Mouse (Mus musculus) liver, adult 2 months (tissue): Measurements from ENCODE around the gene Zfp217. TPM values are rescaled to one million over a fixed set of nuclear protein-coding genes. Genes with fewer than 3 reads are reported as not detected.
A peak's percentile ranks its signal among the peaks of the same experiment; 100 is the strongest.

Experiments used
- DNase-seq: peaks from one replicate; pipeline ENCODE4 v3.0.0-alpha.2; 2011; ENCODE audit warnings: low read depth, low spot score; ENCODE audit errors: extremely low read depth
- H3K27ac ChIP-seq: fragments of 200-500 bp; replicated peaks from 2 replicates; pipeline ENCODE4 v1.5.1; 2012; ENCODE audit warnings: low read depth, mild to moderate bottlenecking, control low read depth, inconsistent platforms, low read length; ENCODE audit not compliant: insufficient read depth
- H3K27me3 ChIP-seq: fragments of 200-500 bp; 2 replicates; pipeline ENCODE4 v1.6.1; 2012; ENCODE audit warnings: mild to moderate bottlenecking, moderate library complexity, low read length, inconsistent platforms; ENCODE audit not compliant: control insufficient read depth, insufficient read depth
- H3K36me3 ChIP-seq: fragments of 200-500 bp; 2 replicates; pipeline ENCODE4 v1.6.1; 2012; ENCODE audit warnings: low read length, inconsistent platforms; ENCODE audit not compliant: control insufficient read depth, insufficient read depth
- H3K4me1 ChIP-seq: fragments of 200-500 bp; 2 replicates; pipeline ENCODE4 v1.6.1; 2011; ENCODE audit warnings: low read length; ENCODE audit not compliant: control insufficient read depth, insufficient read depth
- H3K4me3 ChIP-seq: fragments of 200-500 bp; 2 replicates; pipeline ENCODE4 v1.5.1; 2011; ENCODE audit warnings: low read depth, mild to moderate bottlenecking, control low read depth, low read length, moderate library complexity; ENCODE audit not compliant: insufficient read depth
- H3K79me2 ChIP-seq: fragments of 200-500 bp; 2 replicates; pipeline ENCODE4 v1.6.1; 2012; ENCODE audit warnings: inconsistent platforms, mild to moderate bottlenecking, low read length, moderate library complexity; ENCODE audit not compliant: control insufficient read depth, insufficient read depth
- H3K9ac ChIP-seq: fragments of 200-500 bp; 2 replicates; pipeline ENCODE4 v1.6.1; 2012; ENCODE audit warnings: low read depth, mild to moderate bottlenecking, control low read depth, inconsistent platforms, low read length
- CTCF ChIP-seq: fragments of 200-500 bp; IDR thresholded peaks from 2 replicates; pipeline ENCODE4 v1.5.1; 2011; ENCODE audit warnings: low read depth, low read length, control low read depth
- POLR2A ChIP-seq: fragments of 200-500 bp; IDR thresholded peaks from 2 replicates; pipeline ENCODE4 v1.6.1; 2011; ENCODE audit warnings: low read length, control low read depth; ENCODE audit not compliant: insufficient read depth; ENCODE audit errors: extremely low read depth
- WGBS: fragments of 180-500 bp; shearing (Covaris S2); methylation state at CpG from one replicate; pipeline ENCODE4 v1.1.7; 2018; 5-methylcytosine and 5-hydroxymethylcytosine counted together
- polyA plus RNA-seq: library from polyadenylated mRNA; depleted of rRNA; stranded (reverse); fragments of >200 nt; gene quantifications from 2 replicates; pipeline ENCODE4 v1.2.3, GENCODE M21; 2012
- total RNA-seq: library from RNA; depleted of rRNA; stranded (reverse); fragments of >200 nt; gene quantifications from 2 replicates; pipeline ENCODE4 v1.2.3, GENCODE M21; 2014

Zfp217 gene
- total and polyA plus RNA-seq, 2 experiments, result 2.9 to 4.2 TPM

- 43% methylated on average over 11 of the region's 11 CpGs for WGBS
- Histone ChIP-seq H3K4me3 (no peak overlapping the region), H3K9ac (no peak overlapping the region), H3K36me3 (no peaks in the 10 kb centered on the region), H3K4me1 (peaks cover 7% of the 10 kb centered on the region), H3K27ac (no peak overlapping the region), H3K79me2 (no peaks in the 10 kb centered on the region), H3K27me3 (no peaks in the 10 kb centered on the region)
- no peak for DNase-seq
- TF ChIP-seq CTCF, result no peak
- TF ChIP-seq POLR2A, result no peak
Measured at GRCm38 (mm10) chr2:170157280-170158200, 9.6 kb upstream of the Zfp217 start.

GRCm38 (mm10) chr2:170155089-170155740 lies 7.3 kb upstream of the Zfp217 start:
- Histone ChIP-seq H3K36me3 (no peaks in the 10 kb centered on the region), H3K4me3 (peak overlapping the region; percentile 19), H3K27me3 (no peaks in the 10 kb centered on the region), H3K9ac (peak overlapping the region; percentile 32; the same call in 1 of the 2 replicates), H3K4me1 (peaks cover 7% of the 10 kb centered on the region), H3K79me2 (no peaks in the 10 kb centered on the region), H3K27ac (peak overlapping the region; percentile 78)
- WGBS, result 1% methylated on average over 18 of the region's 18 CpGs
- peak; percentile 75 for DNase-seq
- TF ChIP-seq POLR2A (no peak), CTCF (peak; percentile 40; the same call in 1 of the 2 replicates)

GRCm38 (mm10) chr2:170154738-170155088 lies 6.8 kb upstream of the Zfp217 start:
- no peaks in the 10 kb centered on the region for H3K27me3 ChIP-seq
- WGBS, result 11% methylated on average over 5 of the region's 5 CpGs
- peak overlapping the region; percentile 78 for H3K27ac ChIP-seq
- peak overlapping the region; percentile 19 for H3K4me3 ChIP-seq
- H3K9ac ChIP-seq, result no peak overlapping the region
- no peaks in the 10 kb centered on the region for H3K36me3 ChIP-seq
- H3K4me1 ChIP-seq, result peaks cover 7% of the 10 kb centered on the region
- TF ChIP-seq POLR2A, result no peak
- no peak for TF ChIP-seq CTCF
- no peaks in the 10 kb centered on the region for H3K79me2 ChIP-seq
- no peak for DNase-seq

GRCm38 (mm10) chr2:170154301-170154721 lies 6.4 kb upstream of the Zfp217 start:
- peaks cover 7% of the 10 kb centered on the region for H3K4me1 ChIP-seq
- H3K27ac ChIP-seq, result no peak overlapping the region; the same call in 1 of the 2 replicates

GRCm38 (mm10) chr2:170153421-170154271 lies 5.7 kb upstream of the Zfp217 start:
- WGBS, result under 1% methylated on average over 37 of the region's 37 CpGs
- H3K36me3 ChIP-seq, result no peaks in the 10 kb centered on the region
- H3K9ac ChIP-seq, result peak overlapping the region; percentile 82
- DNase-seq, result peak; percentile 60
- TF ChIP-seq POLR2A, result no peak
- no peak for TF ChIP-seq CTCF
- peak overlapping the region; percentile 91 for H3K27ac ChIP-seq
- H3K4me1 ChIP-seq, result peaks cover 7% of the 10 kb centered on the region
- peak overlapping the region; percentile 78 for H3K4me3 ChIP-seq
- H3K27me3 ChIP-seq, result no peaks in the 10 kb centered on the region
- H3K79me2 ChIP-seq, result no peaks in the 10 kb centered on the region

More at GRCm38 (mm10) chr2:170154301-170154721, 6.4 kb upstream of the Zfp217 start:
- no peak for TF ChIP-seq CTCF
- TF ChIP-seq POLR2A, result no peak
- Histone ChIP-seq H3K27me3 (no peaks in the 10 kb centered on the region), H3K4me3 (no peak overlapping the region), H3K36me3 (no peaks in the 10 kb centered on the region), H3K79me2 (no peaks in the 10 kb centered on the region), H3K9ac (no peak overlapping the region)
- 20% methylated on average over 6 of the region's 6 CpGs for WGBS
- no peak for DNase-seq
